In genomic region chr2:146080282-146080681, GRCm38 (mm10) we compare ENCODE assay signal across 24 mouse cellular contexts.
"Had no signal": no experiment of that assay in that cellular context is flagged by ENCODE, and none has a peak within 500 bp of the region (broad histone marks: within the 10 kb centered on the region; RNA-seq: fewer than 3 reads in every experiment).

No protein-coding gene starts in this region.

- DNase-seq: gastrocnemius, postnatal 14 days; gastrocnemius, postnatal 36 days; heart, adult 18-20 months; heart, postnatal 10 days; heart, postnatal 4 days; kidney, adult 18-20 months; kidney, adult 8-10 months; kidney, postnatal 10 days; kidney, postnatal 25 days; kidney, postnatal 4 days had no signal

- H3K9ac ChIP-seq: heart, embryonic 12.5 days; hindbrain, embryonic 12.5 days; hindbrain, embryonic 14.5 days; intestine, embryonic 15.5 days; limb, embryonic 13.5 days; limb, embryonic 15.5 days; liver, embryonic 12.5 days had no signal

- H3K27ac ChIP-seq: heart, embryonic 10.5 days; hindbrain, embryonic 10.5 days; hindbrain, embryonic 12.5 days; hindbrain, embryonic 14.5 days; intestine, embryonic 15.5 days; layer of hippocampus, adult 2 months; left cerebral cortex, adult 2 months; limb, embryonic 13.5 days; limb, embryonic 15.5 days; liver, embryonic 12.5 days had no signal

- H3K4me2 ChIP-seq: heart, embryonic 12.5 days; hindbrain, embryonic 12.5 days; hindbrain, embryonic 14.5 days; intestine, embryonic 15.5 days; limb, embryonic 13.5 days; limb, embryonic 15.5 days; liver, embryonic 12.5 days had no signal

- H3K9me3 ChIP-seq: heart, embryonic 10.5 days; heart, embryonic 12.5 days; hindbrain, embryonic 10.5 days; hindbrain, embryonic 12.5 days; intestine, embryonic 15.5 days; limb, embryonic 13.5 days; limb, embryonic 15.5 days; liver, embryonic 12.5 days had no signal

- ATAC-seq: hindbrain, embryonic 16.5 days; inflammation-experienced regulatory T-cells, adult 6 months; intestine, embryonic 15.5 days; intestine, postnatal 0 days; liver, embryonic 12.5 days had no signal

- H3K4me1 ChIP-seq: liver, embryonic 12.5 days had no signal

- H3K27me3 ChIP-seq: heart, embryonic 12.5 days; hindbrain, embryonic 12.5 days; intestine, embryonic 15.5 days; limb, embryonic 13.5 days; limb, embryonic 15.5 days; liver, embryonic 12.5 days had no signal

- H3K36me3 ChIP-seq: heart, embryonic 10.5 days; heart, embryonic 12.5 days; hindbrain, embryonic 10.5 days; hindbrain, embryonic 12.5 days; intestine, embryonic 15.5 days; limb, embryonic 13.5 days; limb, embryonic 15.5 days; liver, embryonic 12.5 days had no signal

- H3K4me3 ChIP-seq: heart, embryonic 10.5 days; heart, embryonic 12.5 days; hindbrain, embryonic 10.5 days; hindbrain, embryonic 12.5 days; intestine, embryonic 15.5 days; layer of hippocampus, adult 2 months; left cerebral cortex, adult 2 months; limb, embryonic 13.5 days; limb, embryonic 15.5 days; liver, embryonic 12.5 days had no signal
